Mouse (Mus musculus): ENCODE results near the gene Ctdnep1. TPM values are rescaled to one million over a fixed set of nuclear protein-coding genes. Genes with fewer than 3 reads are reported as not detected.

The Ctdnep1 gene
- polyA plus RNA-seq, 1 experiment from 2014 or later = 32.4 TPM

DNA sequence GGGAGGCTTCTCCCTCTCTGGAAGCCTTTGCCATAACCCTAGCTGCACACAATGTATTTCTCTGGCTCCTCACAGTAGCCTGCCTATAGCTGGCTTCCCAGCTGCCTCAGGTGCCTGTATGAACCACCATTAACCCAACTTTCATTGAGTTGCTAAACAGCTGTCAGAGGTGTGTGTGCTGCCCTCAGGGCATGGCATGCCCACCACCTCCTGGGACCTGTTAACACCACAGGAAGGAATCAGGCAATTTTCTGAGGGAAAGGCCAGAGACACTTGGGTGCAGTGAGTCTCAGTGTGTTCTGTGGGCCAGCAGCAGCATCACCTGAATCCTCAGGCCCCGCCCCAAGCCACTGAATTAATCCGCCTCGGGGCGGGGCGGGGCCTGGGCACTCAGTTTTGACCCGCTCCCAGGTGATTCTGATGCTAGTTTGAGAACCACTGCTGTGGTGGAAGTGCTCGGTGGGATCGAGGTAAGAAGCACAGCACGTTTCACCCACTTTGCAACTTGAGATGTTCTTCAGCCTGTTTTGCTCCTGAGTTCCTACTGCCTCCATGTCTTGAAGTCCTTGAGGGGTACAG is 42.5 kb upstream of the Ctdnep1 start:
- Histone ChIP-seq H3K9ac (0 out of 2 replicates have a peak overlapping the region, but pooled peaks have one; percentile 30), H3K9me3 (no peaks in the 10 kb centered on the region), H3K4me3 (no peak overlapping the region), H3K36me3 (peaks cover 11% of the 10 kb centered on the region), H3K27ac (no peak overlapping the region), H3K4me2 (replicated peaks) (no peak overlapping the region), H3K27me3 (peaks cover 19% of the 10 kb centered on the region; the same call in 1 of the 2 replicates), H3K4me1 (peaks cover 31% of the 10 kb centered on the region)
- WGBS = 18% methylated on average over 9 of the region's 9 CpGs
- no peak for ATAC-seq (ENCODE audit: insufficient number of reproducible peaks, insufficient read depth, low FRiP score, low TSS enrichment)

DNA sequence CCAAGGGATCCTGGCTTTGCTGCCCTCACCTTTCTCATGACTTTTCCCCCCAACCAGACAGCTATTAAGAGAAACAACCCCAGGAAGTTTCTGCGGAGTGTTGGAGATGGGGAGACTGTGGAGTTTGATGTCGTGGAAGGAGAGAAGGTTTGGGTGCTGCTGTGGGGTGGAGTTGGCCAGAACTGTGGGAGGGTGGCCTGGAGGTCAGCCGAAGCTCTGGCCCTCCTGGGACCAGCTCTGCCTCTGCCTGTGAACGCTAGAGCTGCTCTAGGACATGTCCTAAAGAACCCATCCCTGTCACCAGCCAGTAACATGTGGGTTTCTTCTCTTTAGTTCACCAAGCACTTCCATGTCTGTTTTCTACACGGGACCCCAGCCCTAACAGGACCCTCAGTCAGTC is 41.8 kb upstream of the Ctdnep1 start:
- Histone ChIP-seq H3K9ac (no peak overlapping the region), H3K4me3 (no peak overlapping the region), H3K36me3 (peaks cover 16% of the 10 kb centered on the region), H3K27ac (no peak overlapping the region), H3K4me1 (peaks cover 34% of the 10 kb centered on the region), H3K27me3 (peaks cover 19% of the 10 kb centered on the region; the same call in 1 of the 2 replicates), H3K9me3 (no peaks in the 10 kb centered on the region), H3K4me2 (replicated peaks) (no peak overlapping the region)
- 71% methylated on average over 5 of the region's 5 CpGs for WGBS
- ATAC-seq (ENCODE audit: insufficient number of reproducible peaks, insufficient read depth, low FRiP score, low TSS enrichment) = no peak

DNA sequence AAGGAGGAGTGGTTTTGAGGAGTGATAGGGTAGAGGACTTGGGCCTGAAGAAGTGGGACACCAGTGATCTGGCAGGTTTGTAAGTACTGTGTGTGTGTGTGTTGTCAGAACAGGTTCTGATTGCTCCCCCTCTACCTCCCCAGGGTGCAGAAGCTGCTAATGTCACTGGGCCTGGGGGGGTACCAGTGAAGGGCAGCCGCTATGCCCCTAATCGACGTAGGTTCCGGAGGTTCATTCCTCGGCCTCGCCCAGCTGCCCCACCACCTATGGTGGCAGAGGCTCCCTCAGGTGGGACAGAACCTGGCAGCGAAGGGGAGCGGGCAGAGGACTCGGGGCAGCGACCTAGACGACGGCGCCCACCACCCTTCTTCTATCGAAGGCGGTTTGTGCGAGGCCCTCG is 41.2 kb upstream of the Ctdnep1 start:
- Histone ChIP-seq H3K36me3 (peaks cover 22% of the 10 kb centered on the region), H3K4me2 (replicated peaks) (no peak overlapping the region), H3K4me3 (no peak overlapping the region), H3K27ac (no peak overlapping the region), H3K9me3 (no peaks in the 10 kb centered on the region), H3K27me3 (peaks cover 19% of the 10 kb centered on the region; the same call in 1 of the 2 replicates), H3K9ac (no peak overlapping the region), H3K4me1 (peaks cover 32% of the 10 kb centered on the region)
- WGBS = 90% methylated on average over 17 of the region's 17 CpGs
- no peak for ATAC-seq (ENCODE audit: insufficient number of reproducible peaks, insufficient read depth, low FRiP score, low TSS enrichment)

DNA sequence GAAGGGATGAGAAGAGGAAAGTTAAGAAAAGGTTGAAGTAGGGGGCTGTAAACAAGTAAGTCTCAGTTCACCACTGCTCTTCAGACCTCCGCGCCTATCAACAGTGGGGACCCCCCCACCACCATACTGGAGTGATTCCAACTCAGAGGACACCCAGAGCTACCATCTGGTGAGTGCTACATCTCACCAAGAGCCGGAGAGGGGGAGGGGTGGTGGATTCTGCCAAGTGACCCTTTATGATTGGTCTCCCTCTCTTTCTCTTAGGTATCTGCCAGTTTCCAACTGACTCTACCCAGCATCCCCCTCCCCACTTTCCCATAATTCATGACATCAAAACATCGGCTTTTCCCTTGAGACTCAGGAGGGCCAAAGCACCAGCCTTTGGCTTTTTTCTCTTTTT is 40.0 kb upstream of the Ctdnep1 start:
- Histone ChIP-seq H3K27ac (no peak overlapping the region), H3K9me3 (no peaks in the 10 kb centered on the region), H3K4me1 (peaks cover 32% of the 10 kb centered on the region), H3K9ac (no peak overlapping the region), H3K4me3 (no peak overlapping the region), H3K36me3 (peaks cover 34% of the 10 kb centered on the region), H3K27me3 (peaks cover 19% of the 10 kb centered on the region; the same call in 1 of the 2 replicates), H3K4me2 (replicated peaks) (no peak overlapping the region)
- no peak for ATAC-seq (ENCODE audit: insufficient number of reproducible peaks, insufficient read depth, low FRiP score, low TSS enrichment)
- WGBS = 84% methylated on average over 4 of the region's 4 CpGs

DNA sequence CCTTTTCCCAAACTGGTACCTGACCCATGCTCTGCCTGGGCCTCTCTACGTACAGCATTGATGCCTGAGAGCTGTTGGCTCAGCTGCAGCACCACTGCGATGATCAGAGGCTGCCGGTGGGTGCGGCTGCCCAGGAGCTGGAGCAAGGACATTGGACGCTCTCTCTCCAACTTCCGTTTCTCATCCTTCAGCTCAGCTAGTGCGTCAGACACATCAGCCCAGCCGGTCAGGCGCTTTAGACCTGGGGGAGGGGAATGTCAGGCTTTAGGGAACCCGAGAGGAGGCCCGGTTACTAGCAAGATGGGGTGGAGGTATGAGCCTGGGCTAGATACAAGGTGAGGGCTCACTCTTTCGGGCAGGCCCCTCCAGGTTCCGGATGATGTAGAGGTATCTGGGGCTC is 35.7 kb upstream of the Ctdnep1 start:
- Histone ChIP-seq H3K4me3 (no peak overlapping the region), H3K4me1 (peaks cover 14% of the 10 kb centered on the region), H3K36me3 (peaks cover 34% of the 10 kb centered on the region), H3K9ac (peak overlapping the region; percentile 15; the same call in 1 of the 2 replicates), H3K27me3 (no peaks in the 10 kb centered on the region), H3K9me3 (no peaks in the 10 kb centered on the region), H3K4me2 (replicated peaks) (no peak overlapping the region), H3K27ac (no peak overlapping the region)
- no peak for ATAC-seq (ENCODE audit: insufficient number of reproducible peaks, insufficient read depth, low FRiP score, low TSS enrichment)
- WGBS = 78% methylated on average over 13 of the region's 13 CpGs

DNA sequence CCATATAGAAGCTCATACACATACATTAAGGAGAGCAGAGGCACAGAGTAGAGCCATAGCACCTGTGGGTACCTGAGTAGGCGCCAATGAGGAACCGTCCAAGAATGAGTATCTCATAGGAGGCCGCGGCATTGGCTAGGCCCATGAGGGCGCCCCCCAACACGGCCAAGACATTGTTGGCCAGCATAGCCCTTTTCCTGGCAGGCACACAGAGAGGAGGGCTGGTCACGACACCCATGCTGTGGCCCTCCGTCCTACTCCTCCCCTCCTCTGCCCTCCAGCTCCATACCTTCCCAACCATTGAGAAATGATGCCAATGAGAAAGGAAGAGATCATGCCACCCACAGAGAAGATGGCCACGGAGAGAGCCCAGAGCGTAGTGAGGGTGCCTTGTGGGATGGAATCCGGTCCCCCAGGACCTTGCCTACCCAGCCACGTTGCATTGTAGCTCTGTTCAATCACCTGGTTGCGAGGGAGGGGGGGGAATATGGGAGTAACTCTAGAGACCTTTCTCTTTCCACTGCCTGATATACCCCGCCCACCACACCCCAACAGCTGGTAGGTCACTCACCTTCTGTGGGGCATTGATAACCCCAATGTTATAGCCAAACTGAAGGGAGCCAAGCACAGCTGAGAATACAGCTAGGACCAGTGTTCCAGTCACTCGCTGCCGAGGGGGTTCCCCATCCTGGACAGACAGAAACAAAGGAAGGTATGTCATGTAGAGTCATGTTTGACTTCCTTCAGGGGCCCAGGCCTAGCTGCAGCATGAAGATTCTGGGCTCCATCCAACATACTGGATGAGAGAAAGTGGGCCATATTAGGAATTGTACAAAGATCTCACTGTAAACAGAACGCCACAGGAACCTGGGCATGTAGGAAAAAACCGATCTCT is 34.7 kb upstream of the Ctdnep1 start:
- peak overlapping the region; percentile 55 for H3K4me2 ChIP-seq (replicated peaks)
- WGBS = 93% methylated on average over 18 of the region's 18 CpGs
- H3K9ac ChIP-seq = peak overlapping the region; percentile 15; the same call in 1 of the 2 replicates
- ATAC-seq (ENCODE audit: insufficient number of reproducible peaks, insufficient read depth, low FRiP score, low TSS enrichment) = no peak
- peak overlapping the region; percentile 90; the same call in 1 of the 2 replicates for H3K27ac ChIP-seq
- peak overlapping the region; percentile 45 for H3K4me3 ChIP-seq
- peaks cover 14% of the 10 kb centered on the region for H3K4me1 ChIP-seq
- no peaks in the 10 kb centered on the region for H3K9me3 ChIP-seq
- peaks cover 34% of the 10 kb centered on the region for H3K36me3 ChIP-seq
- no peaks in the 10 kb centered on the region for H3K27me3 ChIP-seq

DNA sequence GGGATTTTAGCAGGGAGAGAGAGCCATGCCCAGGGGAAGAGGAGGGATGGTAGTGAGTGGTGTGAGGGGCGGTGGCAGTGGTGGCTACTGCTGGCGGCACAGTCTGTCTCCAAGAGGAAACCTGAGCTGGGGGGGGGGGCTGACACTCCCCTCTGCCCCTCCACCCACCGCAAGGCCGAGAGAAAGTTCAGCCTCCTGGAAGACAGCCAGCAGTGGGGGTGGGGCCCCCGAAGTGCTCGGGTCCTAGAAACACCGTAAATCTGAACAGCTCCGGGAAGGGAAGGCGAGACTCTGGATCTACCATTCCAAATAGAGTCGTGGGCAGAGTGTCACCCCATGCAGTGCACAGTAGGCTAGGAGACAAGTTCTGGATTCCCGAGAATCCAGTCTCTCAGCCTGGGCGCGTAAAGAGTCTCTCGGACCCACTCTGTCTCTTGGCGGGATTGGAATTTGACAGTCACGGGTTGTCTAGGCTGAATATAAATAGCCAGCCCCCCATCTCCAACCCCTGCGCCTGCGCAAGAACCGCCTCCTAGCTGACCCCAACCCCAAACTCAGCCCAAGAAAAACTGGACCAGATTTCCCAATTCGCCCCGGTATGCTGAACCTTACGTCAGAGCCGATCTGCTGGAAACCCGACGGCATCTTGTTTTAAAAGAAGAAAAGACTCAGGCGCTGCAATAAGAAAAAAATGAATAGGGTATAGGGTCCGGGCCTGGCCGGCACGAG is 33.5 kb upstream of the Ctdnep1 start:
- Histone ChIP-seq H3K4me3 (peak overlapping the region; percentile 45), H3K9ac (peak overlapping the region; percentile 65), H3K4me2 (replicated peaks) (peak overlapping the region; percentile 55), H3K9me3 (no peaks in the 10 kb centered on the region), H3K4me1 (peaks cover 14% of the 10 kb centered on the region), H3K36me3 (peaks cover 32% of the 10 kb centered on the region), H3K27ac (peak overlapping the region; percentile 90), H3K27me3 (no peaks in the 10 kb centered on the region)
- ATAC-seq (ENCODE audit: insufficient number of reproducible peaks, insufficient read depth, low FRiP score, low TSS enrichment) = peak; percentile 49
- WGBS = 1% methylated on average over 28 of the region's 29 CpGs

DNA sequence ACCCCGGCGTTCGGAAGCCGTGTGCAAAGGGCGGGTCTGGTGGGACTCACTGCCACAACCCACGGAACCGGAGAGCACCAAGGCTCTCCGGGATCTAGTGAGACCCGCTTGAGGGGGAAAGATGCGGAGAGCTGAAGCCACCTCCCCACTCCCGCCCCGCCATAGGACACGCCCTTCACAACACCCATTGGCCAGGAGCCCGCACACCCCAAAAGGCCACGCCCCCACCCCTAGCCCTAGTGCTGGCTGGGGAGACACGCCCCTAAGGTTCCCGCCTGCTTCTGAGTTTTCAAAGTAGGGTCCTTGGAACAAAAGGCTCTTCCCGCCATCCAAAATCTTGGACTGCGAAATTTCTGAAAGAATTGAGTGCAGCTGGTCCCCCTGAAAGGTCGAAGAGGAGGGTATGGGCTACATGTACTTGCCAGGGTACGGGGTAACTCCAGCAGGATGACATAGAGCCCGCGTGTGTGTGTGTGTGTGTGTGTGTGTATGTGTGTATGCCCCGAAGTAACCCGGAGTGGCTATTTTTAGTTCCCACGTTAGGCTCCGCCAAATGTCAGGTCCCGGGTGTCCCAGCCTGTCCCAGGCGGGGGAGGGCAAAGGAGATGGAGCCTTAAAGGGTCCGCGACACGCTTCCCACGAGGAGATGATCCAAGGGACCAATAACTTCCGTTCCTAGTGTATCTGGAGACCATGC is 32.7 kb upstream of the Ctdnep1 start, which contains the start of gene Slc2a4:
TSS of gene Slc2a4 (minus strand) at position 123 of the 697 bp plus-strand sequence.
- peak within 1 kb of the TSS; percentile 90 for H3K27ac ChIP-seq
- ATAC-seq (ENCODE audit: insufficient number of reproducible peaks, insufficient read depth, low FRiP score, low TSS enrichment) = peak; percentile 89
- H3K27me3 ChIP-seq = no peaks in the 10 kb centered on the region
- no peaks in the 10 kb centered on the region for H3K9me3 ChIP-seq
- peak within 1 kb of the TSS; percentile 65 for H3K9ac ChIP-seq
- H3K4me3 ChIP-seq = peak within 1 kb of the TSS; percentile 45
- H3K4me2 ChIP-seq (replicated peaks) = peak within 1 kb of the TSS; percentile 55
- peaks cover 25% of the 10 kb centered on the region for H3K36me3 ChIP-seq
- peaks cover 14% of the 10 kb centered on the region for H3K4me1 ChIP-seq
- under 1% methylated on average over 34 of the region's 34 CpGs for WGBS

DNA sequence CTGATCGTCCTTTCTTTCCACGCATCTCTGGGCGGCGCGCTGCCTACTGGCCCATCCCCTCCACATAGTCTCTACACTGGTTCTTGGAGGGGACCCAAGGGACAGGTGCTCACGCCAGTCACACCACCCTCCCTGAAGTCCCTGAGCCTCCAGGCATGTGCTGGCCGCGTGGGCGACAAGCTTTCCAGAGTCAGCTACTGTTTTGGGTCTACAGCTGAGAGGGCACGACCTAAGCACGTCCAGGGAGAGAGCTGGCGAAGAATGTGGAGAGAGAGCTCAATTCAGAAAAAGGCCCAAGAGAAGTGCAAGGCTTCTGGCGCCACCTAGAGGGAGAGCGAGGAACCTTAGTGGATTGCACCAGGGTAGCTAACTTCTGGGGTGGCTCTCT is 32.2 kb upstream of the Ctdnep1 start:
- 0% methylated on average over 14 of the region's 14 CpGs for WGBS
- Histone ChIP-seq H3K4me1 (peaks cover 14% of the 10 kb centered on the region), H3K27ac (peak overlapping the region; percentile 90), H3K36me3 (peaks cover 22% of the 10 kb centered on the region), H3K9me3 (no peaks in the 10 kb centered on the region), H3K4me2 (replicated peaks) (peak overlapping the region; percentile 55), H3K4me3 (peak overlapping the region; percentile 45), H3K27me3 (no peaks in the 10 kb centered on the region), H3K9ac (peak overlapping the region; percentile 65)
- ATAC-seq (ENCODE audit: insufficient number of reproducible peaks, insufficient read depth, low FRiP score, low TSS enrichment) = peak; percentile 47

DNA sequence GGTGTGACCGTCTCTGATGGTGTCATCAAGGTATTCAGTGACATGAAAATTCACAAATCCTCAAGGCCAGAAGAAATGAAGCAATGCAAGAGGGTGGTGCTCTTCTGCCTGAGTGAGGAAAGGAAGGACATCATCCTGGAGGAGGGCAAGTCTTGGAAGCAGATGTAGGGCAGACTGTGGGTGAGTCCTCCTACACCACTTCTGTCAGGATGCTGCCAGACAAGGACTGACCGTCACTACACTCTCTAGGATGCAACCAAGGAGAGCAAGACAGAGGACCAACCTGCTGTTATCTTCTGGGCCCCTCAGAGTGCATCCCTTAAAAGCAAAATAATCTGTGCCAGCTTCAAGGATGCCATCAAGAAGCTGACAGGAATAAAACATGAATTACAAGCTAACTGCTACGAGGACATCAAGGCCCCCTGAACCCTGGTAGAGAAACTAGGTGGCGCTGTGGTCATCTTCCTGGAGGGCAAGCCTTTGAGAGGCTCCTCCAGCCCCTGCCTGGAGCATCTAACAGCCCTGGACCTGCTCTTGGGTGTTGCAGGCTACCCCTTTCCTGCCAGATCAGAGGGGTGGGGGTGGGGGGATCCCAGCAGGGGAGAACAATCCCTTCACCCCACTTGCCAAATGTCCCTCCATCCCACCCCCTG is 30.0 kb upstream of the Ctdnep1 start:
- 42% methylated on average over 4 of the region's 4 CpGs for WGBS
- H3K4me1 ChIP-seq = peaks cover 11% of the 10 kb centered on the region
- no peak overlapping the region for H3K27ac ChIP-seq
- H3K9ac ChIP-seq = no peak overlapping the region
- H3K36me3 ChIP-seq = 0 out of 2 replicates have a peak, but pooled peaks cover under 1% of the 10 kb centered on the region
- no peaks in the 10 kb centered on the region for H3K27me3 ChIP-seq
- no peak for ATAC-seq (ENCODE audit: insufficient number of reproducible peaks, insufficient read depth, low FRiP score, low TSS enrichment)
- no peaks in the 10 kb centered on the region for H3K9me3 ChIP-seq
- no peak overlapping the region for H3K4me3 ChIP-seq
- H3K4me2 ChIP-seq (replicated peaks) = no peak overlapping the region

Measured in embryonic facial prominence, embryonic 12.5 days (tissue).